Mouse (Mus musculus) urinary bladder, postnatal 25 days (tissue): ENCODE results near the gene Terb2.
"Not testable (repeated sequence)": the region's sequence is repeated elsewhere in the genome, so short reads cannot be mapped to it uniquely, and the experiment has no call there.

ENCODE experiments used
- DNase-seq: peaks from one replicate; pipeline ENCODE4 v3.0.0; 2022; ENCODE audit warnings: low spot score

Gene Terb2

DNA sequence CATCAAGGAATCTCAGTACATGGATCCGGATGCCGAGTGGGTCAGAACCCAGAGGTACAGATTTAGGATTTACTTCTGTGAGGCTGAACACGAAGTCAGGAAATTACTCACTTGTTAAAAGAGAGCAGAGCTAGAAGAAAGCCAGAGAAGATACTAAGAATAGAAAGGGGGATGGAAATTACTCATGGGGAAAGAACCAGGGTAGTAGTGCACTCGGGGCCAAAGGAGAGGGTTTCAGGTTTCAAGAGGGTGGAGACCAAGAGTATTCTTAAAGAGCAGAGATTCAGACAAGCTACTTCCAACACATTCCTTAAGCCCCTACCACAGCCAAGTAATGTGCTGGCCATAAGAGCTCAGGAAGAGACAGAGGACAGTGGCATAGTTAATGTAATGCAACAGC, 24.5 kb upstream of the Terb2 start:
- DNase-seq, result no peak

DNA sequence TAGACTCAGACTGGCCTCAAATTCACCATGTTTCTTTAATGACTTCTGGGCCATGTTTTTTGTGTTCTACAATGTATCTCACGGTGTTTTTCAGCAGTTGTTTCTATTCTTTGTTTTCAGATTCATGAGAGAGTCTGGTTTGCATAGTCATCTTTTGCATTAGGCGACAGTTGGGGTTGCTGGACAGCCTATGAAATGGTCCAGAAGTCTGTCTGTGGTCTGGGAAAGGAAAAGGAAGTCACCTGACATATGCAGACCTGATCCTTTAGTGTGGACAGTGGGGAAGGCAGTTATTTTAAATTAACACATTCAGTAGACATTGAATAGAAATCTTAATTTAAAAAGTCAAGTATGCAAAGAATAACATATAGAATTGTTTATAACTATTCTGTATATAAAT, 23.5 kb upstream of the Terb2 start:
- DNase-seq, result no peak

DNA sequence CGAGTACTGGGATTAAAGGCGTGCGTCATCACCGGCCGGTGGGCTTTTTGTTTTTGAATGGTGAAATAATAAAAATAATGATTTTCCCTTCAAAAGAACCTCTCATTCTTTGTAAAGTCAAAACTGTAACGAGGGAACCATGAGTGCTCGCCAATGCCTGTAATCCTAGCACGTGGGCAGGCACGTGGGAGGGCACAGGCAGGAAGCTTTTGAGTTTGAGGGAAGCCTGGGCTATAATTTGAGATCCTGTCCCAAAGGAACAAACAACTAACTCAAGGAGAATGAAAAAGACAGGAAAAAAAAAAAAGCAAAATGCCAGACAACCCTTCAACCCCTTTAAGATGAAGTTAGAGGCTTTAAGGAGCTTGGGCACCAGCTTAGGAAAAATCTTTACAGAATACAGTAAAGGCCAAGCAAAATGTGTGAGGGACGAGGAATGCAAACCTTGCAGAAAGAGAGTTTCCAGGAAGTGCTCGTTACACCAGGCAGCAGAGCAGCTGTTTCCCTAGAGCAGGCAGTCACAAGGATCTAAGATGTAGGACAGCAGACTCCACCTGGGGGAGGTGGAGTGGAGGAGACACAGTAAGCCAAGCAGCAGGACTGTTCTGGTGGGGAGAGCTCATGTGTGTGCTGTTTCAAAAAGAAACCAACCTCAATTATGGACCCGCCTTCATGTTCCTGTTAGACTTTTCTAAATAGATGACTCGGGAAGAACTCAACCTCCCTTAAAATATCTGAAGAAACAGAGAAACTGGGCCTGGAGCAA, 22.5 kb upstream of the Terb2 start:
- no peak for DNase-seq

DNA sequence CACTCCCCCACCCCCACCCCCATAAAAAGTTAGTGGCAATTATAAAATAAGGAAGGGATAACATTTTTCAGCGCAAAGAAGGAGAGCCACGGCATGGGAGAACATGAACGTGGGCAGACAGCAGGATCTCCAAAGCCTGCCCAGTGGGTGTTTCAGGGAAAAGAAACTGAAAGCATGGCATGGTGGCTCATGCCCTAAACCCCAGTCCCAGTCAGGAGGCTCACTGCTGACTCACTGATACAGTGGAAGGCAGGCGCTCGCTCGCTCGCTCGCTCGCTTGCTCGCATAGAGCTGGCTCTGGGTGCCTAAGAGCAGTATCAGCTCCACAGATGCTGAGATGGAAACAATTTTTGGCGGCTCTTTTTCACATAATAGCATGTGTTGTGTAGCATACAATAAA, 21.8 kb upstream of the Terb2 start:
- no peak for DNase-seq

DNA sequence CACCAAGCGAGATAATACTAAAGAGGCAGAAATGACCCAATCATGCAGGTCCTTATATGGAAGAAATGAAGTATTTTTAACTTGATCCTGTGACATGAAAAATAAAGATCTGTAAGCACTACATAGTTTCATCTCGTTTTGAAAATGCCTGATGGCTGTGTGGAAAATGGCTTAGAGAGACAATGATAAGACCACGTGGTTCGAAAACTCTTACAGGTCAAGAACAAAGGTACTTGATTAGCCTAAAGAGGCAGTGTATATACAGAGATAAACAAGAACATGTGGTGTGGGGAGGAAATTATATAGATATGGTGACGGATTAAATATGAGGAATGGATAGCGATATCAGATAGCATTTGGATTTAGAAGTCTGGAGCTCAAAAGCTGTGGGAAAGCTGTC, 14.8 kb upstream of the Terb2 start:
- DNase-seq, result no peak

DNA sequence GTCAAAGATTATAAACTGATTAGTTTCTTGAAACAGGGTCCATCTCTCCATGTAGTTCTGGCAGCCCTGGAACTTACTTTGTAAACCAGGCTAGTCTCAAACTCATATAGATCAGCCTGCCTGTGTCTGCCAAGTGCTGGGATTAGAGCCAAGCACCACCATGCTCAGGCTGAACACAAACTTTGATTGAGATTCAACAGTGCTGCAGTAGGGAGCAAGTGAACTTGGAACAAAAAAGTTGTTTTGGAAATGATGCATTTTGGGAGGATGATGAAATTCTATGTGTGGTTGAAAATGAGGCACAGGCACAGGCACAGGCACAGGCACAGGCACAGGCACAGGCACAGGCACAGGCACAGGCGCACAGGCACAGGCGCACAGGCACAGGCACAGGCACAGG, 13.9 kb upstream of the Terb2 start:
- no peak for DNase-seq

DNA sequence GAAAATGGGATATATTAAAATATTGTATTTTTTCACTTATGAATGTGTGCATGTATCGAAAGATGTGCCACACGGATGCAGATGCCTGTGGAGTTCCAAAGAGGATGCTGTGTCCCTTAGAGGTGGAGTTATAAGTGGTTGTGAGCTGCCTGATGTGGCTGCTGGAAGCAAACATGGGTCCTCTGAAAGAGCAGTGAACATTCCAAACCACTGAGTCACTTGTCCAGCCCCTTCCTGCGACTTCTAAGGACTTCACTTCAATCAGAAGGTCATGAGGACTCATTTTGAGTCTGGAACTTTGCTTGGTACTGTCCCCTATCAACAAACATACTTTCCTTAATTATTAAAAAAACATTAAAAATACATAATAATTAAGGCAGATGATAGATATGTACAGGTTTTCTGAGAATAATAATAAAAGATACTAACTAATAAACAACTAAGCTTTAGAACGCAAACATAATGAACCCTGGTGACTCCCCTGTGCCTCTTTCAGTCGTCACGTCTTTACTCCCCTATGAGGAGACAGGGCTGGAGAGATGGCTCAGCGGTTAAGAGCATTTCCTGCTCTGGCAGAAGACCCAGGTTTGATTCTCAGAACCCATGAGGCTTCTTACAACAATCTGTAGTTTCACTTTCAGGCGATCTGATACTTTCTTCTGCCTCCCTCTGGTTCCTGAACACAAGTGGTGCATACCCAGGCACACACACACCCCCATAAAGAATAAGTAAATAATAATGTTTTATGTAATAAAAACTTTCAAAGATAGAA, 5.8 kb upstream of the Terb2 start:
- no peak for DNase-seq

DNA sequence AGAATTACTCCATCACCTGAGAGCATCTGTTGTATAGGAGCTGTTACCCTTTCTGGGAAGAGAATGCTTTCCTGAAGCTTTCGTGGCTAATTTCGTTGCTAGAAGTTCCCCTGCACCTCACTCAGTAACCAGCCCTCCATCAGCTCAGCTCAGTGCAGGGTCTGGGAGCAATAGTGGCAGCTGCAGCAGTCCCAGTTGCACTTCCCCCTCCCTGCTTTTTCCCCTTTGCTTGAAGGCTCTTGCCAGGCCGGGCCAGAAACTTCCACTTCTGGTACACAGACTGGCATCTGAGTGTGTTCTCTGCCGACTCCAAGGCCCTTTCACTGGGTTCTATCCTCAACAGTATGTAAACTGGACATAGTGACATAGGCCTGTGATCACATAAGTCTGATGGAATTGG, 986 bp upstream of the Terb2 start:
- no peak for DNase-seq

DNA sequence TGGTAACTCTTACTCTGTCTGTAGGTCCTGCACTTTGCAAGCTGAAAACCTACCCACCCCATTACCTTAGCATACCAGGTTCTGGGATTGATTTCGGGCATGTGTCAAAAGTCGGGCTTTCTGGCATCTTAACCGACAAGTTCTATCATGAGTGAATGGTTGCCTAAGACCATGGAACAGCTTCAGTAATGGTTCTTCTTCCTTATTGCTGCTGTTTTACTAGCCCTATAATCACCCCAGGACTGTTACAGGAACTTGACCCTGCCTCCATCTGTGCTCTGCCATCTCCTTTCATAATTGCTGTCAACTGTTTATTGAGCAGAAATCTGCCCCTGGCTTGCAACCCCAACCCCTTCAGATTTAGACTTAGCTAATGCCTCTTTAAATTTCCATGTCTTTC, 679 bp downstream of the Terb2 start:
- no peak for DNase-seq

DNA sequence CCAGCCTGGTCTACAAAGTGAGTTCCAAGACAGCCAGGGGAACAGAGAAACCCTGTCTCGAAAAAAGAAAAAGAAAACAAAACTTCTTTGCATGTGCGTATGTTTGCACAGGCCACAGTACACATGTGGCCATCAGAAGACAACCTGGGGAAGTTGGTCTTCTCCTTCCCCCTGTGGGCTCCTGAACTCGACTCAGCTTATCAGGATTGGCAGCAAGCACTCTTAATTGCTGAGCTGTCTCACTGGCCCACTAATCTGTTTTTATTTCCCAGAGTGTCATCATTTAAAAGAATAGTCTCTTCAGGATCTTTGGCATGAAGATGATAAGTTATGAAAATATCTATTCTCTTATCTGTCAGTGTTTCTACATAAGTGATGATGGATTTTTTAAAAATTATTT, 5.8 kb downstream of the Terb2 start:
- no peak for DNase-seq

DNA sequence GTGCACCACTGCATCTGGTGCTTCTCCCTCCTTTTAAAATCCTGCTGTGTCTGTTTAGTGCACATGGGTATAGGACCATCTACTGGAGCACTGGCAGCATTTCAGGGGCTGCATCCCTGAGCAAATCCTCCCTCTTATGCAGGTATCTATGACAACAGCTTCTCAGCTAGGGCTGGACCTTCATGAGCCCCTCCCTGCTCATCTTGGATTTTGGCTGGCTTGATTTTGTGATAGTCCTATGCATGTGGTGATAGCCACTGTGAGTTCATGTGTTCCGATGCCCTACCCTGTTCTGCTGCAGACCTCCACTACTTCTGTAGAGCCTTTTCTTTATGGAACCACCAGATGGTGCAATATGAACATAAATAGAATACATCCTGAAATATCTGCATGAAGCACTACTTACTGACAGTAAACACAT, 8.4 kb downstream of the Terb2 start:
- DNase-seq, result no peak

DNA sequence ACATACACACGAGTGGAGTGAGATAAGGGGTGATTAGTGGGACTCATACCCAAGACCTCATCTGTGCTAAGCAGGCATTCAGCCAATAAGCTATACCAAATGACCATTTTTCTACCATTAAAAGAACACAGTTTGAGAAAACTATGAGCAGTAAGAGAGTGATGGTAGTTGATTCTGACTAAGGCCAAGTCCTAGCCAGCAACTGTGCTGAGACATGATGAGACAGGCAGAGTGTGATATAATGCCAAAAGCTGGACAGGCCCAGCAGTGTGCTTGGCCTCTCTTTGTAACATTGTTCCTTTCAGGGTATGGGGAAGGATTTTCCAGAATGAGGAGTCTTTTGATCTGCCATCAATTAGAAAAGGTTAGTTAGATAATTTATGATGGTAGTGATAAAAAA, 15.4 kb downstream of the Terb2 start:
- DNase-seq, result no peak

DNA sequence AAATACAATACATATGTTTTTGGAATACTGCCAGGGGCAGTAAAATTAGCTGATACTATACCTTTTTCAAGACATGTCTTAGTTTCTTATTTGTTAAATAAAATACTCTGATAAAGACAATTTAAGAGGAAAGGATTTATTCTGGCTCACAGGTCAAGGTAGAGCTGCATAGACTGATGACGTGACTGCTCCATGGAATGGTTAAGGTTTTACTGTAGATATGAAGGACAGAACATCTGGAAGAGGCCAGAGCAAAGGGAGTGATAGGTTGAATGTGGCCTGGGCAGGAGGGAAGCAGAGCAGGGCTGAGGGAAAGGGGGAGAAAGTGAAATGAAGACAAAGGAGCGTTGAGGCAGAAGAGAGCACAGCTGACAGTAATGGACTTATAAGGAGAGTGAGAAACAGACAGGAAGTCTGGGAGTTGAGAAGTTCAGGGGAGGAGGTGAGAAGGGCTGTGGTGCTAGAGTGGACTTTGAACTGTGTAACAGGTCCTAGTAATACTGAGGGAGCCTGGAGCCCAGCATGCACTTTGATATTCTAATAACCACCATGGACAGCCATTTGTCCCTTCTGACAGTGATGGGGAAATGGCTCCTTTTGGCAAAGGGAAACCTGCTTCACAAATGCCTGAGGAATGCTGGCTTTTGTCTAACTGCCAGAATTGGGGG, 20.5 kb downstream of the Terb2 start:
- no peak for DNase-seq

DNA sequence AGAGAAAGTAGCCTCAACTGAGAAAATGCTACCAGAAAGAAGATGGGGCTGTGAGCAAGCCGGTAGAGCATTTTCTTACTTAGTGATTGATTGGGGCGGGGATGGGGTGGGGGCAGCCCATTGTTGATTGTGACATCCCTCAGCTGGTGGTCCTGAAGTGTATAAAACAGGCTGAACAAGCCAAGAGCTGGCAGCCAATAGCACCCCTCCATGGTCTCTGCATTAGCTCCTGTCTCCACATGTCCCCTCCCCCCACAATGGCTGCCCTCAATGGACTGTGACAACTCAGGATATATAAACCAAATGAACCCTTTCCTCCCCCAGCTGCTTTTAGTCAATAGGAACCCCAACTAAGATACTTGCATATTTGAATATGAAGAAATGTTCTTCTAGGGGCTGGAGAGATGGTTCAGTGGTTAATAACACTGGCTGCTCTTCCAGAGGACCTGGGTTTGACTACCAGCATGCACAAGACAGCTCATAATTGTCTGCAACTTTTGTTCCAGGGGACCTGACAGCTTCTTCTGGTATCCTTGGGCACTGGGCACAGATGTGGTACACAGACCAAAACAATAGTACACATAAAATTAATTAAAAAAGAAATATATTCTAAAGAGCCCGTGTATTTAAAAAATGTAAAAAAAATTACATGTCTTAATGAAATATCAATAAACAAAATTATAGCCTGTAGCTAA, 24.6 kb downstream of the Terb2 start:
- no peak for DNase-seq

DNA sequence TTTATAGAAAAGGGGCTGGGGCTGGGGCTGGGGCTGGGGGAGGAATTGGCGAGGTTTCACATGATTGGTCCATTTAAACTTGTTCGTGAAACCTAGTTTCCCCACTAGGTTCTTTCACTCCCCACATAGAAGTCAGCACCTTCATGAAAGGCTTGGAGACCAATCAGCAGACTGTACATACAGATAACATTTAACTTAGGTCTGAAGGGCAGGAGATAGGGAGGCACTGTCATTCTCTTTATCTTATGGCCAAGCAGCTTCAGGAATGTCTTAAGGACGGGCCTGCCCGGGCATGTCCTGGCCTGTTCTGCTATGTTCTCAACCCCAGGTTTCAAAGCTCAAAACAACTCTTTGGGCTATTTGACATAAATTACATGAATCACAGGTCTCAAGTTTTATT, 31.0 kb downstream of the Terb2 start:
- DNase-seq, result not testable (repeated sequence)

DNA sequence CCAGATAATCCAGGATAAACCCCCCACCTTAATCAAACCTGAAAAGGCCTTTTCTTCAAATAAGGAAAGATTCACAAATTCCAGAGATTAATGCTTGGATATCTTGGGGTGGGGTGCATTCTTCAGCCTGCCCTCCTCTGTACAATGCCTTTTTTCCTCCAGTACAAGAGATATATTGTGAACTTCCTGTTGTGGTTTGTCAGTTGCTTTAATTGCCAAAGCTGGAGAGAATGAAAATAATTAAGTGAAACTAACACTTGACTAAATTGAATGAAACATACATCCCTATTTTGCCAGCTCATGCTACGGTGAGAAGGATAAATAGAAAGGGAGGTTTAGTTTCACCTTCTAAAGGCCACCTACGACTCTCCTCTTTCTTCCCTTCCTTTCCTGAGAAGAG, 32.2 kb downstream of the Terb2 start:
- no peak for DNase-seq

DNA sequence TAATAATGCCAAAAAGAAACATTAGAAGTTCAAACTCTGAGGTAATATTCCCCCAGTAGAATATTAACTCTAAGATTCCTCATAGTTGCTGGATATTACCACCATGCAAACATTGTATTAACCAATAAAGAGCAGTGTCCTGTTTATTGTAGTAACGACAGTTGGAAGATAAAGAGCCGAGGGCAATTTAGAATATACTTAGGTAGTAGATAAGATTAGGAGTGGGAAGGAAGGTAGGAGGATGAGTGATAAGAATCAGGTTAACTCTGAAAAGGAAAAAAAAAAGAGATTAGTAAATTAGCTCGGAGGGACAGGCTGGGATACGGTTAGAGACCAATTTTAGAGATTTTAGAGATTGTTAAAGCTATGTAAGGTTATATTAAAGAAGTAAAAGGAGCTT, 35.3 kb downstream of the Terb2 start:
- DNase-seq, result no peak

DNA sequence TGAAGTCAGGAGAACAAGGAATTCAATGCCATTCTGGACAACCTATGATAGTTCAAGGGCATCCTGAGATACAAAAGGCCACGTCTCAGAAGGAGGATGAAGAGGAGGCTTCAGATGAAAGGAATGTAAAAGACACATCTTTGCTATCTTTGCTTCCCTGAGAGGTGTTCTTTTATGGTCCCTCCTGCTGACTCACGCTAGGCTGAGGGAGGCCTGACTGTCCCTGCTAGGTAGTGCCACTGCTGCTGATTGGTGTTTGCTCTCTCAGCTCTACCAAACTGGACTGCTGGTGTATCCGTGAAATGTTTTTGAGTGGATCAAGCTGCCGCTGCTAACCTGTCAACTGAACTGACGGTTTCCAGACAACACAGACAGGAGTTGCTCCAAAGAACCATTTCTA, 35.7 kb downstream of the Terb2 start:
- DNase-seq, result no peak

DNA sequence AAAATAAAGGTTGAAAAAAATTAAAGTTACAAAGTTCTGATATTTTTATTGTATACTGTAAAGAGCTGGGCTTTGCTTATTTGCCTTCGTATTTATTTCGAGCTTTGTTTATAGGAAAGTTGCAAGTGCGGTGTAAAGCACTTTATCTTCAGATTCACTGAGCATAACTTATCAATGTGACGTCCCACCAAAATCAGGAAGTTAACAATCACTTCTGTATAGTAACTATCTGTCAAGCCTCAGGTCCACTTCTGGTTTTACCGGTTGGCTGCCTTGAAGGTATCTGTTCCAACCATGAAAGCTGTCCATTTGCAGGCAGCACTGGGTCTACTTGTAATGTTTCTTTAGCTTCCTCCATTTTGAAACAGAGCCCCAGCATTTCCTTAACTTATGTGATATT, 36.2 kb downstream of the Terb2 start:
- DNase-seq, result no peak

DNA sequence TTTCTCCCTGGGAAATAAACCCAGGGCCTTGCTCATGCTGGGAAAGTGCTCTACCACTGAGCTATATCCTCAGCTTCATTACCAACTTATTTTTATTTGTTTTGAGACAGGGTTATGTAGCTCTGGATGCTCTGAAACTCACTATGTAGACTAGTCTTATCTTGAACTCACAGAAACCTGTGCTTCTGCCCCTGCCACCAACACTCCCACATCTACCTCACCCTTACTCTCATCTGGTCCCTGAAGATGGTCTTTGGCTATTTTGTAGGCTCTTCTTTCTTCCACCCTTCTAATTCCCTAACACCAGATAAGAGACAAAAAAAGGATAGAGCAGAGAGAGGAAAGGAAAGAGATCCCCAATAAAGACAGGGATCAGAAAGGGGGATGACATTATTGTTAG, 37.6 kb downstream of the Terb2 start:
- no peak for DNase-seq

DNA sequence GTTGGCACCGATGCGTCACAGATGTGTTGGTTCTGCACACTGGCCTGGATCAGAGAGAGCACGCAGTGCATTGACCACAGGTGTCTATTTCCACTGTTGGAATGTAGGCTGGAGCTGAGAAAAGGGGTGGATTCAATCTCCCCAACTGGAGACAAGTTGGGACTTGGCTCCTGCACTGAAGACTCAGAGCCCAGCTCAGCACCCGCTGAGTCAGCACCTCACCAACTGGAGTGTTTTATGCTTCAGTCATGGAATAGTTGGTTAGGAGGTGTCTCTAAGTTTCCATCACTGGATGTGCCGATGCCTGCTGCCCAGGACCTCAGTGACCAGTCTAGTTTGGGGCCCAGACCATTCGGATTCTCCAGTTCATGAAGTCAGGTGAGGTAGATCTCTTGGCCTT, 44.3 kb downstream of the Terb2 start:
- peak; percentile 28 for DNase-seq

DNA sequence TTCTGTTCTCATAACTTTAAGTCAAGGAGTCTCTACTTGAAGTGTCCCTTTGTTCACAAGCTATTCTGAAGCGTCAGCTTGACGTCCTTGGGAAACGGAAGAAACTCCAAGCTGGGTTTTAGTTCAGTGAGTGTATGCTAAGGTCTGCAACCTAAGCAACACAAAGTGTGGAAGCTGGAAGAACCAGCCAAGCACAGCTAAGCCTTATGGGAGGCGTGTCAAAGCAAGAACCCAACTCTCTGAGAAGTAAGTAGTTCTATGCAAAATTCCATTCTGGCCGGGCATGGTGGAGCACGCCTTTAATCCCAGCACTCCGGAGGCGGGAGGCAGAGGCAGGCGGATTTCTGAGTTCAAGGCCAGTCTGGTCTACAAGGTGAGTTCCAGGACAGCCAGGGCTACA, 45.5 kb downstream of the Terb2 start:
- DNase-seq, result no peak

DNA sequence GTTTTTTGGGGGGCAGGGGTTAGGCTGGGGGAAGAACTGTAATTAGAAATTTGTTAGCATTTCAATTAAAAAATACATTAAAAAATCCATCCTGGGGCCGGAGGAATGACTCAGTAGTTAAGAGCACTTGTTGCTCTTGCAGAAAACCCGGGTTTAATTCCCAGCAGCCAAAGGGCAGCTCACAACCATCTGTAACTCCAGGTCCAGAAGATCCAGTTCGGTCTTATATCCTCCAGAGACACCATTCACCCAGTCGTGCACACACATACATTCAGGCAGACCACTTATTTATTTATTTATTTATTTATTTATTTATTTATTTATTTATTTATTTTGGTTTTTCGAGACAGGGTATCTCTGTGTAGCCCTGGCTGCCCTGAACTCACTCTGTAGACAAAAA, 47.3 kb downstream of the Terb2 start:
- DNase-seq, result no peak
